Mouse (Mus musculus): ENCODE data around the gene Ppan. TPM values are rescaled to one million over a fixed set of nuclear protein-coding genes. Genes with fewer than 3 reads are reported as not detected.

The Ppan gene
- polyA plus RNA-seq, 1 experiment from 2014 or later, result 77.5 TPM

GRCm38 (mm10) chr9:20877118-20878040, 10.6 kb upstream of the Ppan start:
- H3K36me3 ChIP-seq (ENCODE audit: control insufficient read depth, insufficient read depth, low read length), result no peaks in the 10 kb centered on the region
- H3K9ac ChIP-seq (ENCODE audit: low read length), result peak overlapping the region; percentile 64
- H3K4me3 ChIP-seq (replicated peaks; ENCODE audit: low read length), result peak overlapping the region; percentile 52
- WGBS, result 35% methylated on average over 14 of the region's 14 CpGs
- ATAC-seq (ENCODE audit: insufficient read depth, low FRiP score), result no peak
- no peaks in the 10 kb centered on the region for H3K27me3 ChIP-seq (ENCODE audit: control insufficient read depth, insufficient read depth, low read length)
- peak overlapping the region; percentile 5; the same call in 1 of the 2 replicates for H3K27ac ChIP-seq (ENCODE audit: low read length)
- peak overlapping the region; percentile 58 for H3K4me2 ChIP-seq (ENCODE audit: low read depth, low read length)
- no peaks in the 10 kb centered on the region for H3K9me3 ChIP-seq (replicated peaks; ENCODE audit: control insufficient read depth, low read length)
- peaks cover 4% of the 10 kb centered on the region for H3K4me1 ChIP-seq (ENCODE audit: control insufficient read depth, insufficient read depth, low read length)

GRCm38 (mm10) chr9:20878041-20878709, 9.8 kb upstream of the Ppan start:
- H3K36me3 ChIP-seq (ENCODE audit: control insufficient read depth, insufficient read depth, low read length), result no peaks in the 10 kb centered on the region
- H3K4me2 ChIP-seq (ENCODE audit: low read depth, low read length), result peak overlapping the region; percentile 80
- H3K9me3 ChIP-seq (replicated peaks; ENCODE audit: control insufficient read depth, low read length), result no peaks in the 10 kb centered on the region
- peak; percentile 95 for ATAC-seq (ENCODE audit: insufficient read depth, low FRiP score)
- peak overlapping the region; percentile 52 for H3K4me3 ChIP-seq (replicated peaks; ENCODE audit: low read length)
- H3K27me3 ChIP-seq (ENCODE audit: control insufficient read depth, insufficient read depth, low read length), result no peaks in the 10 kb centered on the region
- H3K9ac ChIP-seq (ENCODE audit: low read length), result peak overlapping the region; percentile 87
- peaks cover 4% of the 10 kb centered on the region for H3K4me1 ChIP-seq (ENCODE audit: control insufficient read depth, insufficient read depth, low read length)
- peak overlapping the region; percentile 95 for H3K27ac ChIP-seq (ENCODE audit: low read length)
- under 1% methylated on average over 69 of the region's 69 CpGs for WGBS

GRCm38 (mm10) chr9:20878710-20879065, 9.3 kb upstream of the Ppan start:
- Histone ChIP-seq H3K36me3 (ENCODE audit: control insufficient read depth, insufficient read depth, low read length) (no peaks in the 10 kb centered on the region), H3K27me3 (ENCODE audit: control insufficient read depth, insufficient read depth, low read length) (no peaks in the 10 kb centered on the region), H3K9me3 (replicated peaks; ENCODE audit: control insufficient read depth, low read length) (no peaks in the 10 kb centered on the region), H3K27ac (ENCODE audit: low read length) (peak overlapping the region; percentile 95), H3K4me1 (ENCODE audit: control insufficient read depth, insufficient read depth, low read length) (peaks cover 4% of the 10 kb centered on the region), H3K4me3 (replicated peaks; ENCODE audit: low read length) (peak overlapping the region; percentile 52), H3K4me2 (ENCODE audit: low read depth, low read length) (peak overlapping the region; percentile 80), H3K9ac (ENCODE audit: low read length) (peak overlapping the region; percentile 87)
- 10% methylated on average over 10 of the region's 10 CpGs for WGBS
- no peak for ATAC-seq (ENCODE audit: insufficient read depth, low FRiP score)

- Histone ChIP-seq H3K9ac (ENCODE audit: low read length) (peak within 1 kb of the TSS; percentile 87), H3K4me2 (ENCODE audit: low read depth, low read length) (peak within 1 kb of the TSS; percentile 80), H3K27me3 (ENCODE audit: control insufficient read depth, insufficient read depth, low read length) (no peaks in the 10 kb centered on the region), H3K4me3 (replicated peaks; ENCODE audit: low read length) (peak within 1 kb of the TSS; percentile 52), H3K27ac (ENCODE audit: low read length) (peak within 1 kb of the TSS; percentile 95), H3K9me3 (replicated peaks; ENCODE audit: control insufficient read depth, low read length) (no peaks in the 10 kb centered on the region), H3K36me3 (ENCODE audit: control insufficient read depth, insufficient read depth, low read length) (no peaks in the 10 kb centered on the region), H3K4me1 (ENCODE audit: control insufficient read depth, insufficient read depth, low read length) (peaks cover 4% of the 10 kb centered on the region)
- 73% methylated on average over 13 of the region's 13 CpGs for WGBS
- ATAC-seq (ENCODE audit: insufficient read depth, low FRiP score), result no peak
Measured at GRCm38 (mm10) chr9:20879097-20879792, 8.7 kb upstream of the Ppan start, which contains the start of gene Angptl6. Gene Angptl6 (minus strand): TSS chr9:20879727.

GRCm38 (mm10) chr9:20886563-20886962, 1.4 kb upstream of the Ppan start:
- Histone ChIP-seq H3K36me3 (ENCODE audit: control insufficient read depth, insufficient read depth, low read length) (peaks cover 23% of the 10 kb centered on the region; the same call in 1 of the 2 replicates), H3K4me3 (replicated peaks; ENCODE audit: low read length) (no peak overlapping the region), H3K4me1 (ENCODE audit: control insufficient read depth, insufficient read depth, low read length) (peaks cover 6% of the 10 kb centered on the region; the same call in 1 of the 2 replicates), H3K4me2 (ENCODE audit: low read depth, low read length) (no peak overlapping the region), H3K27me3 (ENCODE audit: control insufficient read depth, insufficient read depth, low read length) (no peaks in the 10 kb centered on the region), H3K9ac (ENCODE audit: low read length) (no peak overlapping the region), H3K9me3 (replicated peaks; ENCODE audit: control insufficient read depth, low read length) (no peaks in the 10 kb centered on the region), H3K27ac (ENCODE audit: low read length) (no peak overlapping the region)
- 95% methylated on average over 2 of the region's 2 CpGs for WGBS
- ATAC-seq (ENCODE audit: insufficient read depth, low FRiP score), result no peak

GRCm38 (mm10) chr9:20887191-20887590, 784 bp upstream of the Ppan start:
- WGBS, result 84% methylated on average over 6 of the region's 6 CpGs
- Histone ChIP-seq H3K4me3 (replicated peaks; ENCODE audit: low read length) (no peak overlapping the region), H3K36me3 (ENCODE audit: control insufficient read depth, insufficient read depth, low read length) (peaks cover 25% of the 10 kb centered on the region; the same call in 1 of the 2 replicates), H3K27me3 (ENCODE audit: control insufficient read depth, insufficient read depth, low read length) (no peaks in the 10 kb centered on the region), H3K27ac (ENCODE audit: low read length) (no peak overlapping the region), H3K9ac (ENCODE audit: low read length) (no peak overlapping the region), H3K4me2 (ENCODE audit: low read depth, low read length) (peak overlapping the region; percentile 63; the same call in 1 of the 2 replicates), H3K4me1 (ENCODE audit: control insufficient read depth, insufficient read depth, low read length) (peaks cover 6% of the 10 kb centered on the region; the same call in 1 of the 2 replicates), H3K9me3 (replicated peaks; ENCODE audit: control insufficient read depth, low read length) (no peaks in the 10 kb centered on the region)
- ATAC-seq (ENCODE audit: insufficient read depth, low FRiP score), result no peak

GRCm38 (mm10) chr9:20888386-20888765, 401 bp downstream of the Ppan start:
- no peaks in the 10 kb centered on the region for H3K27me3 ChIP-seq (ENCODE audit: control insufficient read depth, insufficient read depth, low read length)
- peaks cover 6% of the 10 kb centered on the region; the same call in 1 of the 2 replicates for H3K4me1 ChIP-seq (ENCODE audit: control insufficient read depth, insufficient read depth, low read length)
- H3K27ac ChIP-seq (ENCODE audit: low read length), result peak overlapping the region; percentile 51
- ATAC-seq (ENCODE audit: insufficient read depth, low FRiP score), result peak; percentile 35
- no peaks in the 10 kb centered on the region for H3K9me3 ChIP-seq (replicated peaks; ENCODE audit: control insufficient read depth, low read length)
- H3K36me3 ChIP-seq (ENCODE audit: control insufficient read depth, insufficient read depth, low read length), result peaks cover 35% of the 10 kb centered on the region
- H3K4me2 ChIP-seq (ENCODE audit: low read depth, low read length), result peak overlapping the region; percentile 83
- peak overlapping the region; percentile 87 for H3K4me3 ChIP-seq (replicated peaks; ENCODE audit: low read length)
- H3K9ac ChIP-seq (ENCODE audit: low read length), result peak overlapping the region; percentile 90
- under 1% methylated on average over 30 of the region's 30 CpGs for WGBS

GRCm38 (mm10) chr9:20889185-20890141, 1.5 kb downstream of the Ppan start:
- H3K4me3 ChIP-seq (replicated peaks; ENCODE audit: low read length), result peak overlapping the region; percentile 87
- ATAC-seq (ENCODE audit: insufficient read depth, low FRiP score), result no peak
- H3K36me3 ChIP-seq (ENCODE audit: control insufficient read depth, insufficient read depth, low read length), result peaks cover 41% of the 10 kb centered on the region
- no peaks in the 10 kb centered on the region for H3K27me3 ChIP-seq (ENCODE audit: control insufficient read depth, insufficient read depth, low read length)
- WGBS, result 75% methylated on average over 29 of the region's 29 CpGs
- H3K27ac ChIP-seq (ENCODE audit: low read length), result no peak overlapping the region
- H3K4me1 ChIP-seq (ENCODE audit: control insufficient read depth, insufficient read depth, low read length), result peaks cover 6% of the 10 kb centered on the region; the same call in 1 of the 2 replicates
- H3K9ac ChIP-seq (ENCODE audit: low read length), result peak overlapping the region; percentile 52; the same call in 1 of the 2 replicates
- H3K9me3 ChIP-seq (replicated peaks; ENCODE audit: control insufficient read depth, low read length), result no peaks in the 10 kb centered on the region
- H3K4me2 ChIP-seq (ENCODE audit: low read depth, low read length), result peak overlapping the region; percentile 83
